Mouse (Mus musculus): ENCODE measurements around the gene E130308A19Rik. TPM values are rescaled to one million over a fixed set of nuclear protein-coding genes. Genes with fewer than 3 reads are reported as not detected.

E130308A19Rik gene
- total and polyA plus RNA-seq, 2 experiments from 2014 or later: 11.3 to 16.3 TPM

DNA sequence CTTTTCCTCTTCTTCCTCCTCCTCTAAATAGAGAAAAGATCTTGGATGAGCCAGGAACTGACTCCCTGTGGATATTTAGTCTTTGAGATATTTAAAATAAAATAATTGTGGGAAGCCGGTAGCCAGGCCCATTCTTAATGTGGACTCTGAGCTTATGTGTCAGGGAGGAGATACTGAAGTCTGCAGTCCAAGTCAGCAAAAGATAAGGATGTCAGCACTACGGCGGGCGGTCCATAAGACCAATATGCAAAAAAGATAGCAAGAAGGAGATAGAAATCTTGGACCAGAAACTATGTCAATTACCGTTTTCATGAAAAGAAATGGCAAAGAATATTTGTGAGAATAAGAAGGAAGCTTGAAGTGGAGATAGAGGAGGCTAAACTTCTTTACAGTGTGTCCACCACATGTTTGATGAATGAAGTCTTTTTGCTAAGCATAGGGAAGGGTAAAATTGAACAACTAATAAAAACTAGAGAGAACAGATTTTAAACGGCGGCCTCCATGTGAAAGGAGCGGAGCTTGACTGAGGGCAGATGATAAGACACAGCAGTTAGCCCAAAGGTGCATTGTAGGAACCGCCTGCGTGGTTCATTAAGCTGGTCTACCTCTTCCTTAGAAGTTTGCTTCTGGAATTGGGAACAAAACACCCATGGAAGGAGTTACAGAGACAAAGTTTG, 20.1 kb downstream of the E130308A19Rik start:
- TF ChIP-seq EP300 (IDR thresholded peaks at IDR 0.05; ENCODE audit: low read depth): no peak
- no peak for TF ChIP-seq CTCF (IDR thresholded peaks at IDR 0.05; ENCODE audit: low read depth)
- no peaks in the 10 kb centered on the region for H3K36me3 ChIP-seq (replicated peaks; ENCODE audit: control insufficient read depth, insufficient read depth, low read length)
- H3K27ac ChIP-seq (ENCODE audit: low read depth): no peak overlapping the region
- H3K4me3 ChIP-seq (ENCODE audit: low read depth, low read length): no peak overlapping the region
- ATAC-seq (ENCODE audit: insufficient read depth, low read depth) (no peak), DNase-seq (ENCODE audit: low spot score) (no peak)
- WGBS: 70% methylated on average over 10 of the region's 10 CpGs
- H3K27me3 ChIP-seq (ENCODE audit: control insufficient read depth, insufficient read depth, low read length): no peaks in the 10 kb centered on the region
- no peak overlapping the region for H3K9ac ChIP-seq (replicated peaks; ENCODE audit: low read depth, low read length)
- no peaks in the 10 kb centered on the region for H3K9me3 ChIP-seq (replicated peaks; ENCODE audit: control insufficient read depth, low read length)
- no peak overlapping the region for H3K4me2 ChIP-seq (ENCODE audit: low read depth, low read length)
- no peaks in the 10 kb centered on the region for H3K4me1 ChIP-seq (ENCODE audit: control insufficient read depth, insufficient read depth)

DNA sequence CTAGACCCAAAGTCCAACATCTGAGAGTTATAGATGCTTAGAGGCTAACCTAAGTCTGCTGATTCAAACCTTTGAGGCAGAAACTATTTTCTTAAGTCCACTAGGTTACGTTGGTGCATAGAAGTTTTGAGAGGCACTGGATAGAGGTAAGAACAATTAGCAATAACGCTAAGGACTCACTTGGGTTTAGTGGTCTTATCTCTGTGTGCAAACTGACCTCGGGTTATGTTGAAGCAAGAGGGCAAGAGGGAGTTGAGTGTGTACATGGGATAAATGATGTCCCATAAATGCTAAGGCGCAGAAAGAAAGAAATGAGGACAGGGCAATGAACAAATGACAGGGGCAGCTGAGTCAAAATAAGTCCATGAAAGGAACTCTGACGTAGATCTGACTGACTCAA, 23.1 kb downstream of the E130308A19Rik start:
- ATAC-seq (ENCODE audit: insufficient read depth, low read depth): no peak
- Histone ChIP-seq H3K9ac (replicated peaks; ENCODE audit: low read depth, low read length) (no peak overlapping the region), H3K27me3 (ENCODE audit: control insufficient read depth, insufficient read depth, low read length) (no peaks in the 10 kb centered on the region), H3K4me3 (ENCODE audit: low read depth, low read length) (no peak overlapping the region), H3K4me2 (ENCODE audit: low read depth, low read length) (no peak overlapping the region), H3K27ac (ENCODE audit: low read depth) (no peak overlapping the region), H3K4me1 (ENCODE audit: control insufficient read depth, insufficient read depth) (no peaks in the 10 kb centered on the region), H3K9me3 (replicated peaks; ENCODE audit: control insufficient read depth, low read length) (no peaks in the 10 kb centered on the region), H3K36me3 (replicated peaks; ENCODE audit: control insufficient read depth, insufficient read depth, low read length) (no peaks in the 10 kb centered on the region)
- DNase-seq (ENCODE audit: low spot score): no peak
- TF ChIP-seq CTCF (IDR thresholded peaks at IDR 0.05; ENCODE audit: low read depth): no peak
- no peak for TF ChIP-seq EP300 (IDR thresholded peaks at IDR 0.05; ENCODE audit: low read depth)
- 71% methylated on average over 5 of the region's 5 CpGs for WGBS

DNA sequence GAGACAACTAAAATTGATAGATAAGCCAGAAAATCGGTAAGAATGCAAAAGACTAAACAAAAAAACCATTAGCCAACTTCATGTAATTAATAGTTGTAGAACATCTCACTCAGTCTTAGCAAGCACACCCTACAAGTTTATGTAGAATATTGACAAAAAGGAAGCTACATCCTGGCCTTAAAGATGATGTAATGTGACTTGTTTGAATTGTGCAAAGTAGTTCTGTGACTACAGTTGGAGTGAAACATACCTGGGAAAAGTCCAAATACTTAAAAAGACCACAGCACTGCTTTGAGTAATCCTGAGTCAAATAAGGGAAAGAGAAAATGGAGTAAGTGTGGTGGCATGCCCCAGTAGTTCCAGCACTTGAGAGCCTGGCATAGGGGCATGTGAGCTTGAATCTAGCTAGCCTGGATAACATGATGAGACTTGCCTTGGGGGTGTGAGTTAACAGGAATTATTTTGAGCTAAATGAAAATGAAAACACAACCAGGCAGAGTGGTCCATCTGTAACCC, 26.2 kb downstream of the E130308A19Rik start:
- no peak overlapping the region for H3K4me3 ChIP-seq (ENCODE audit: low read depth, low read length)
- H3K4me2 ChIP-seq (ENCODE audit: low read depth, low read length): no peak overlapping the region
- no peak for DNase-seq (ENCODE audit: low spot score)
- 86% methylated on average over 1 of the region's 1 CpGs for WGBS
- ATAC-seq (ENCODE audit: insufficient read depth, low read depth): no peak
- H3K36me3 ChIP-seq (replicated peaks; ENCODE audit: control insufficient read depth, insufficient read depth, low read length): no peaks in the 10 kb centered on the region
- no peaks in the 10 kb centered on the region for H3K27me3 ChIP-seq (ENCODE audit: control insufficient read depth, insufficient read depth, low read length)
- H3K4me1 ChIP-seq (ENCODE audit: control insufficient read depth, insufficient read depth): no peaks in the 10 kb centered on the region
- no peaks in the 10 kb centered on the region for H3K9me3 ChIP-seq (replicated peaks; ENCODE audit: control insufficient read depth, low read length)
- TF ChIP-seq CTCF (IDR thresholded peaks at IDR 0.05; ENCODE audit: low read depth): no peak
- TF ChIP-seq EP300 (IDR thresholded peaks at IDR 0.05; ENCODE audit: low read depth): no peak
- H3K9ac ChIP-seq (replicated peaks; ENCODE audit: low read depth, low read length): no peak overlapping the region
- H3K27ac ChIP-seq (ENCODE audit: low read depth): no peak overlapping the region

DNA sequence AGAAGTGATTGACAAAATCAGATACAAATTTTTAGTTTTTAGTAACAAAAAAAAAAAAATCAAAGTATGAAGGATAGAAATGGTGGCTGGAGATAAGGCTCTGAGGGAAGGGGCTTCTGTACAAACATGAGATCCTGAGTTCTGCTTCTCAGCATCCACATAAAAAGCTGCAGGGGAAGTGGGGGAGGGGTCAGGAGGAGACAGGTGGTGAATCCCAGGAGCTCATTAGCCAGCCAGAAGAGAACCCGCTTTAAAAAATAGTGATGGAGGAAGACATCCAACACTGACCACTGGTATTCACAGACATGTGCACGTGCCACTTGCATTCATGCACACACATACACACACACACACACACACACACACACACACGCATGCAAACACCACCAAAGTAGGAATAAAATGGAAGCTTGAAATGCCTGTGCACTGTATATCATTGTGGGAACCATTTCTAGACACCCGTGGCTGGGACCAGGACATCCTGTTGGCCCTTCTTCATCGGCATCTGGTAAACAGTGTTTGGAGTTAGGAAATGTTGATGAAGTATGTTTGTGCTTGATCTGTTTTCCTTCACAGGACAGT, 30.1 kb downstream of the E130308A19Rik start:
- Histone ChIP-seq H3K9ac (replicated peaks; ENCODE audit: low read depth, low read length) (no peak overlapping the region), H3K27ac (ENCODE audit: low read depth) (no peak overlapping the region), H3K4me2 (ENCODE audit: low read depth, low read length) (no peak overlapping the region), H3K27me3 (ENCODE audit: control insufficient read depth, insufficient read depth, low read length) (no peaks in the 10 kb centered on the region), H3K36me3 (replicated peaks; ENCODE audit: control insufficient read depth, insufficient read depth, low read length) (no peaks in the 10 kb centered on the region), H3K9me3 (replicated peaks; ENCODE audit: control insufficient read depth, low read length) (no peaks in the 10 kb centered on the region), H3K4me3 (ENCODE audit: low read depth, low read length) (no peak overlapping the region), H3K4me1 (ENCODE audit: control insufficient read depth, insufficient read depth) (no peaks in the 10 kb centered on the region)
- ATAC-seq (ENCODE audit: insufficient read depth, low read depth) (no peak), DNase-seq (ENCODE audit: low spot score) (no peak)
- TF ChIP-seq EP300 (IDR thresholded peaks at IDR 0.05; ENCODE audit: low read depth) (no peak), CTCF (IDR thresholded peaks at IDR 0.05; ENCODE audit: low read depth) (no peak)
- WGBS: 81% methylated on average over 5 of the region's 5 CpGs

DNA sequence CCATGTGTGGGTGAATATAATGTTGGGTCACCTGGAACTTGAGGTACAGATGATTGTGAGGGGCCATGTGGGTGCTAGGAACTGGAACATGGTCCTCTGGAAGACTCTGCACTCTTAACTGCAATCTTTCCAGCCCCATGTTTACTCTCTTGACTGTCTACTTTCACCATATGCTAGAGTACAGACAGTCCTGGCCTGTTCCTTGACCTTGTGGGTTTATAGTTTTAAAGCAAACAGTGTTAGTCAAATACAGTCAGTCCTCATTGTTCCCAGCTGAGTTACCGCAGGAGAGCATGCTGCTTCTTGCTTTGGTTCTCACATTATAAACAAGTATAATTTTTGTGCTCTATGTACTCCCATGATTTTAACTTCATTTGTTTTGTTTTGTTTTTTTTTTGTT, 36.2 kb downstream of the E130308A19Rik start:
- H3K4me2 ChIP-seq (ENCODE audit: low read depth, low read length): no peak overlapping the region
- no peak for DNase-seq (ENCODE audit: low spot score)
- TF ChIP-seq EP300 (IDR thresholded peaks at IDR 0.05; ENCODE audit: low read depth) (no peak), CTCF (IDR thresholded peaks at IDR 0.05; ENCODE audit: low read depth) (no peak)
- H3K27ac ChIP-seq (ENCODE audit: low read depth): no peak overlapping the region
- H3K4me1 ChIP-seq (ENCODE audit: control insufficient read depth, insufficient read depth): peaks cover 7% of the 10 kb centered on the region; the same call in 1 of the 2 replicates
- no peak for ATAC-seq (ENCODE audit: insufficient read depth, low read depth)
- no peaks in the 10 kb centered on the region for H3K27me3 ChIP-seq (ENCODE audit: control insufficient read depth, insufficient read depth, low read length)
- WGBS: 100% methylated on average over 1 of the region's 1 CpGs
- H3K4me3 ChIP-seq (ENCODE audit: low read depth, low read length): no peak overlapping the region
- H3K9ac ChIP-seq (replicated peaks; ENCODE audit: low read depth, low read length): no peak overlapping the region
- no peaks in the 10 kb centered on the region for H3K36me3 ChIP-seq (replicated peaks; ENCODE audit: control insufficient read depth, insufficient read depth, low read length)
- H3K9me3 ChIP-seq (replicated peaks; ENCODE audit: control insufficient read depth, low read length): no peaks in the 10 kb centered on the region

Measured in heart, postnatal 0 days (tissue).